Mouse (Mus musculus): ENCODE results near the gene Clip2. TPM values are rescaled to one million over a fixed set of nuclear protein-coding genes. Genes with fewer than 3 reads are reported as not detected.

Gene Clip2
- polyA plus RNA-seq, 1 experiment: 14.2 TPM

DNA sequence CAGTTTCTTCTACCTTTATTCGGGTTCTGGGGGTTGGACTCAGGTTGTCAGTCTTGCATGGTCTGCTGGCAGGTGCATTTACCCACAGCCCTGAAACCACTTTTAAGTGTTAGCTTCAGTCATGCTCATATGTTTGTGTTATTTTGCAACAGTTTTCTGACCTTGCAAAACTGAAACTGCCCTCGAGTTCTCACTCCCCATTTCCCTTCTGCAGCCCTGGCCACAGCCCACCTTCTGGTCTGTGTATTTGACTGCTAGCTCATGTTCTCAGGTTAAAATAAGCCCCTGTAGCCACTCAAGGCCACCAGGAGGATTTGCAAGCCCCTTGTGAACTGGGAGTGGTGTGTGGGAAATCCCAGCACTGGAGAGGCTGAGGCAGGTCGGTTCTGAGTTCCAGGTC is 37.7 kb upstream of the Clip2 start:
- H3K79me2 ChIP-seq (ENCODE audit: control insufficient read depth, insufficient read depth): no peaks in the 10 kb centered on the region
- no peak overlapping the region for H3K4me2 ChIP-seq (ENCODE audit: low read depth)
- TF ChIP-seq USF1 (IDR thresholded peaks at IDR 0.05; ENCODE audit: low read depth) (no peak), TCF3 (IDR thresholded peaks at IDR 0.05; ENCODE audit: insufficient read length, low read depth) (no peak), POLR2A (IDR thresholded peaks at IDR 0.05; ENCODE audit: insufficient read length, low read depth) (no peak), CEBPB (IDR thresholded peaks at IDR 0.05; ENCODE audit: insufficient read depth, poor library complexity, severe bottlenecking) (no peak), TCF12 (IDR thresholded peaks at IDR 0.05; ENCODE audit: insufficient read depth, poor library complexity, severe bottlenecking) (no peak), MYOD1 (IDR thresholded peaks at IDR 0.05; ENCODE audit: control insufficient read depth in 1 of 3, insufficient read length in 2 of 3, low read depth in 2 of 3) (no peak), POLR2AphosphoS2 (IDR thresholded peaks at IDR 0.05; ENCODE audit: insufficient read length, low read depth) (no peak), REST (IDR thresholded peaks at IDR 0.05; ENCODE audit: insufficient read depth, insufficient read length) (no peak), MYOG (IDR thresholded peaks at IDR 0.05; ENCODE audit: control insufficient read depth in 1 of 3, insufficient read depth in 1 of 3, insufficient read length in 2 of 3, low read depth in 2 of 3) (no peak), SRF (IDR thresholded peaks at IDR 0.05; ENCODE audit: control insufficient read depth, insufficient read length, low read depth) (no peak), MAX (IDR thresholded peaks at IDR 0.05; ENCODE audit: low read depth) (no peak), E2F4 (IDR thresholded peaks at IDR 0.05; ENCODE audit: insufficient read depth) (no peak)
- H3K36me3 ChIP-seq (ENCODE audit: control insufficient read depth, insufficient read depth): peaks cover 4% of the 10 kb centered on the region
- no peaks in the 10 kb centered on the region for H3K27me3 ChIP-seq (ENCODE audit: control insufficient read depth, insufficient read depth, insufficient read length)
- H3ac ChIP-seq (ENCODE audit: control insufficient read depth, insufficient read length): no peak overlapping the region
- no peak overlapping the region for H3K4me3 ChIP-seq

GRCm38 (mm10) chr5:134584798-134585197 is 32.6 kb upstream of the Clip2 start:
- TF ChIP-seq MYOG (IDR thresholded peaks at IDR 0.05; ENCODE audit: control insufficient read depth in 1 of 3, insufficient read depth in 1 of 3, insufficient read length in 2 of 3, low read depth in 2 of 3) (no peak), USF1 (IDR thresholded peaks at IDR 0.05; ENCODE audit: low read depth) (no peak), TCF12 (IDR thresholded peaks at IDR 0.05; ENCODE audit: insufficient read depth, poor library complexity, severe bottlenecking) (no peak), TCF3 (IDR thresholded peaks at IDR 0.05; ENCODE audit: insufficient read length, low read depth) (no peak), CEBPB (IDR thresholded peaks at IDR 0.05; ENCODE audit: insufficient read depth, poor library complexity, severe bottlenecking) (no peak), E2F4 (IDR thresholded peaks at IDR 0.05; ENCODE audit: insufficient read depth) (no peak), POLR2AphosphoS2 (IDR thresholded peaks at IDR 0.05; ENCODE audit: insufficient read length, low read depth) (no peak), POLR2A (IDR thresholded peaks at IDR 0.05; ENCODE audit: insufficient read length, low read depth) (no peak), SRF (IDR thresholded peaks at IDR 0.05; ENCODE audit: control insufficient read depth, insufficient read length, low read depth) (no peak), MAX (IDR thresholded peaks at IDR 0.05; ENCODE audit: low read depth) (no peak), MYOD1 (IDR thresholded peaks at IDR 0.05; ENCODE audit: control insufficient read depth in 1 of 3, insufficient read length in 2 of 3, low read depth in 2 of 3) (no peak), REST (IDR thresholded peaks at IDR 0.05; ENCODE audit: insufficient read depth, insufficient read length) (no peak)
- peaks cover 13% of the 10 kb centered on the region for H3K79me2 ChIP-seq (ENCODE audit: control insufficient read depth, insufficient read depth)
- no peak overlapping the region for H3K4me3 ChIP-seq
- H3K27me3 ChIP-seq (ENCODE audit: control insufficient read depth, insufficient read depth, insufficient read length): no peaks in the 10 kb centered on the region
- H3K36me3 ChIP-seq (ENCODE audit: control insufficient read depth, insufficient read depth): no peaks in the 10 kb centered on the region
- H3K4me2 ChIP-seq (ENCODE audit: low read depth): no peak overlapping the region
- no peak overlapping the region for H3ac ChIP-seq (ENCODE audit: control insufficient read depth, insufficient read length)

DNA sequence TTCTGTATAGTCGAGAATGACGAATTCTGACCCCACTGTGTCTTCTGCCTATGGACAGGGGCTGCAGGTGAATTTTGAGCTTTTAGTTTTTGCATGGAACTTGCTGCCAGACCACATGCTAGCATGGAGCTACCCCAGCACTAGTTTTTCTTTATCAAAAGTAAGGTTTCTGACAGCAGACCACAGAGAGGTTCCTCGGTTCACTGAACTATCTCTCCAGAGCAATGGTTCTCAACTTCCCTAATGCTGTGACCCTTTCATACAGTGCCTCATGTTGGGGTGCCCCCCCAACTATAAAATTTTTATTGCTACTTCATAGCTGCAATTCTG is 31.6 kb upstream of the Clip2 start:
- Histone ChIP-seq H3K27me3 (ENCODE audit: control insufficient read depth, insufficient read depth, insufficient read length) (no peaks in the 10 kb centered on the region), H3ac (ENCODE audit: control insufficient read depth, insufficient read length) (no peak overlapping the region), H3K4me2 (ENCODE audit: low read depth) (peak overlapping the region; percentile 71), H3K79me2 (ENCODE audit: control insufficient read depth, insufficient read depth) (peaks cover 13% of the 10 kb centered on the region), H3K4me3 (peak overlapping the region; percentile 49), H3K36me3 (ENCODE audit: control insufficient read depth, insufficient read depth) (no peaks in the 10 kb centered on the region)
- TF ChIP-seq CEBPB (IDR thresholded peaks at IDR 0.05; ENCODE audit: insufficient read depth, poor library complexity, severe bottlenecking) (no peak), MAX (IDR thresholded peaks at IDR 0.05; ENCODE audit: low read depth) (no peak), POLR2AphosphoS2 (IDR thresholded peaks at IDR 0.05; ENCODE audit: insufficient read length, low read depth) (no peak), TCF3 (IDR thresholded peaks at IDR 0.05; ENCODE audit: insufficient read length, low read depth) (no peak), POLR2A (IDR thresholded peaks at IDR 0.05; ENCODE audit: insufficient read length, low read depth) (no peak), USF1 (IDR thresholded peaks at IDR 0.05; ENCODE audit: low read depth) (no peak)

DNA sequence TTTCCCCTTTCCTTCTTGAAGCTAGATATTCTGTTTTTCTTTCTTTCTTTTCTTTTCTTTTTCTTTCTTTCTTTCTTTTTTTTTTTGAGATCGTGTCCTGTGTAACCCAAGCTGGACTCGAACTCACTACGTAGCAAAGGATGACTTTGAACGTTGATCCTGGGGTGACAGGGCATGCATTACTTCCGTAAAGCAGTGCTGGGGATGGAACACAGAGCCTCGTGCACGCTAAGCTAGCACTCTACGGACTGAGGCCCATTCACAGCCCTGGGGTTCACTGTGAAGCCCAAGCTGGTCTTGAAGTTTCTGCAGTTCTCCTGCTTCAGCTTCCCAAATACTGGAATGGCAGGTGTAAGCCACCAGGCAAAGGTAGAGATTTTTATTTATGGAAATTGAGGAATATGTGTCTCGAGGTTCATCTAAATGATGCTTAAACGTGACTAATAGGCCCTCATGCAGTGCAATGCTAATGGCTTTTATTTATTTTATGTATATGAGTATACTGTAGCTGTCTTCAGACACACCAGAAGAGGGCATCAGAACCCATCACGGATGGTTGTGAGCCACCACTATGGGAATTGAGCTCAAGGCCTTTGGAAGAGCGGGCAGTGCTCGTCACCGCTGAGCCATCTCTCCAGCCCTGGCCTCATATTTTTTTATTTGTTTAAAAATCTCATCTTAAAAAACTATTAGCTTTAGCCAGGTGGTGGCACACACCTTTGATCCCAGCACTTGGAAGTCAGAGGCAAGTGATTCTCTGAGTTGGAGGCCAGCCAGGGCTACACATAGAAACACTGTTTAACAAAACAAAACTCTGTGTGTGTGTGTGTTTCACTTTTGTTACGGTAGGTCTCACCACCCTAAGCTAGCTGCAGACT is 31.0 kb upstream of the Clip2 start:
- peak overlapping the region; percentile 49 for H3K4me3 ChIP-seq
- no peaks in the 10 kb centered on the region for H3K27me3 ChIP-seq (ENCODE audit: control insufficient read depth, insufficient read depth, insufficient read length)
- peaks cover 13% of the 10 kb centered on the region for H3K79me2 ChIP-seq (ENCODE audit: control insufficient read depth, insufficient read depth)
- no peak for TF ChIP-seq MAX (IDR thresholded peaks at IDR 0.05; ENCODE audit: low read depth)
- TF ChIP-seq MYOD1 (IDR thresholded peaks at IDR 0.05; ENCODE audit: control insufficient read depth in 1 of 3, insufficient read length in 2 of 3, low read depth in 2 of 3): no peak
- no peak for TF ChIP-seq E2F4 (IDR thresholded peaks at IDR 0.05; ENCODE audit: insufficient read depth)
- no peak for TF ChIP-seq USF1 (IDR thresholded peaks at IDR 0.05; ENCODE audit: low read depth)
- no peak for TF ChIP-seq POLR2AphosphoS2 (IDR thresholded peaks at IDR 0.05; ENCODE audit: insufficient read length, low read depth)
- TF ChIP-seq REST (IDR thresholded peaks at IDR 0.05; ENCODE audit: insufficient read depth, insufficient read length): no peak
- no peak for TF ChIP-seq MYOG (IDR thresholded peaks at IDR 0.05; ENCODE audit: control insufficient read depth in 1 of 3, insufficient read depth in 1 of 3, insufficient read length in 2 of 3, low read depth in 2 of 3)
- TF ChIP-seq SRF (IDR thresholded peaks at IDR 0.05; ENCODE audit: control insufficient read depth, insufficient read length, low read depth): no peak
- no peak for TF ChIP-seq POLR2A (IDR thresholded peaks at IDR 0.05; ENCODE audit: insufficient read length, low read depth)
- no peak for TF ChIP-seq TCF12 (IDR thresholded peaks at IDR 0.05; ENCODE audit: insufficient read depth, poor library complexity, severe bottlenecking)
- no peak for TF ChIP-seq TCF3 (IDR thresholded peaks at IDR 0.05; ENCODE audit: insufficient read length, low read depth)
- no peak for TF ChIP-seq CEBPB (IDR thresholded peaks at IDR 0.05; ENCODE audit: insufficient read depth, poor library complexity, severe bottlenecking)
- H3ac ChIP-seq (ENCODE audit: control insufficient read depth, insufficient read length): peak overlapping the region; percentile 16
- no peaks in the 10 kb centered on the region for H3K36me3 ChIP-seq (ENCODE audit: control insufficient read depth, insufficient read depth)
- peak overlapping the region; percentile 71 for H3K4me2 ChIP-seq (ENCODE audit: low read depth)
